Mouse (Mus musculus) thymus, adult 2 months (tissue): ENCODE measurements around the gene Slc9a1. TPM values are rescaled to one million over a fixed set of nuclear protein-coding genes. Genes with fewer than 3 reads are reported as not detected.
A peak's percentile ranks its signal among the peaks of the same experiment; 100 is the strongest.

Source experiments
- DNase-seq: peaks from one replicate; pipeline ENCODE4 v3.0.0; 2021
- H3K27ac ChIP-seq: fragments of 200-500 bp; 2 replicates; pipeline ENCODE4 v1.5.1; 2012; ENCODE audit warnings: low read length, control low read depth; ENCODE audit not compliant: control insufficient read depth, insufficient read depth
- H3K27me3 ChIP-seq: fragments of 200-500 bp; 2 replicates; pipeline ENCODE4 v1.6.1; 2012; ENCODE audit warnings: mild to moderate bottlenecking, low read length, moderate library complexity, mixed read lengths; ENCODE audit not compliant: control insufficient read depth, insufficient read depth
- H3K36me3 ChIP-seq: fragments of 200-500 bp; 2 replicates; pipeline ENCODE4 v1.6.1; 2012; ENCODE audit warnings: mild to moderate bottlenecking, low read length, moderate library complexity; ENCODE audit not compliant: control insufficient read depth, insufficient read depth
- H3K4me1 ChIP-seq: fragments of 200-500 bp; replicated peaks from 2 replicates; pipeline ENCODE4 v1.6.1; 2012; ENCODE audit warnings: low read length; ENCODE audit not compliant: control insufficient read depth, insufficient read depth
- H3K4me3 ChIP-seq: fragments of 200-500 bp; 2 replicates; pipeline ENCODE4 v1.5.1; 2012; ENCODE audit warnings: mild to moderate bottlenecking, low read length, control low read depth, moderate library complexity; ENCODE audit not compliant: control insufficient read depth, insufficient read depth
- CTCF ChIP-seq: fragments of 200-500 bp; IDR thresholded peaks from 2 replicates; pipeline ENCODE4 v1.5.1; 2012; ENCODE audit warnings: mild to moderate bottlenecking, control low read depth, low read length, moderate library complexity, borderline replicate concordance; ENCODE audit not compliant: control insufficient read depth, poor library complexity, insufficient read depth; ENCODE audit errors: extremely low read depth
- POLR2A ChIP-seq: fragments of 200-500 bp; IDR thresholded peaks from 2 replicates; pipeline ENCODE4 v1.6.1; 2012; ENCODE audit warnings: mild to moderate bottlenecking, low read length, control low read depth, moderate library complexity; ENCODE audit not compliant: control insufficient read depth, poor library complexity, insufficient read depth; ENCODE audit errors: extremely low read depth
- WGBS: fragments of 180-500 bp; shearing (Covaris S2); methylation state at CpG from one replicate; pipeline ENCODE4 v1.1.7; 2018; 5-methylcytosine and 5-hydroxymethylcytosine counted together
- polyA plus RNA-seq: library from polyadenylated mRNA; depleted of rRNA; stranded (reverse); fragments of >200 nt; gene quantifications from 2 replicates; pipeline ENCODE4 v1.2.3, GENCODE M21; 2012; rRNA removed

Slc9a1 gene
- polyA plus RNA-seq, 1 experiment: 77.9 TPM

DNA sequence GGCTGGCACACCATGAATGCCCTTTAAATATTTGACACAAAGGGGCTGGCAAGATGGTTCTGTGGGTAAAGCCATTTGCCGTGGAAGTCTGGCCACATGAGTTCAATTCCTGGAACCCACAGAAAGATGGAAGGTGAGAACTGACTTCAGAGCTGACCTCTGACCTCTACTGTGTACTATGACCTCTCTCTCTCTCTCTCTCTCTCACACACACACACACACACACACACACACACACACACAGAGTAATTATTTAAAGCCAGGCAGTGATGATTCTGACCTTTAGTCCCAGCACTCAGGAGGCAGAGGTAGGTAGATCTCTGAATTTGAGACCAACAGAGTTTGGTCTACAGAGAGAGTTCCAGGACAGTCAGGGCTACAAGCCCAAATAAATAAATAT, 90.5 kb downstream of the Slc9a1 start:
- Histone ChIP-seq H3K27ac (no peak overlapping the region), H3K4me1 (peaks cover 2% of the 10 kb centered on the region; the same call in 1 of the 2 replicates), H3K27me3 (no peaks in the 10 kb centered on the region), H3K36me3 (no peaks in the 10 kb centered on the region), H3K4me3 (no peak overlapping the region)
- TF ChIP-seq CTCF: no peak
- TF ChIP-seq POLR2A: no peak
- WGBS: 90% methylated on average over 1 of the region's 1 CpGs
- no peak for DNase-seq

- 87% methylated on average over 5 of the region's 5 CpGs for WGBS
- TF ChIP-seq POLR2A (no peak), CTCF (no peak)
- Histone ChIP-seq H3K36me3 (no peaks in the 10 kb centered on the region), H3K4me3 (no peak overlapping the region), H3K4me1 (peaks cover 2% of the 10 kb centered on the region; the same call in 1 of the 2 replicates), H3K27me3 (no peaks in the 10 kb centered on the region), H3K27ac (no peak overlapping the region)
- no peak for DNase-seq
Measured at GRCm38 (mm10) chr4:133460796-133461325, 91.4 kb downstream of the Slc9a1 start.

GRCm38 (mm10) chr4:133461362-133461761, 91.9 kb downstream of the Slc9a1 start:
- 91% methylated on average over 4 of the region's 4 CpGs for WGBS
- H3K27ac ChIP-seq: no peak overlapping the region
- TF ChIP-seq CTCF (no peak), POLR2A (no peak)

DNA sequence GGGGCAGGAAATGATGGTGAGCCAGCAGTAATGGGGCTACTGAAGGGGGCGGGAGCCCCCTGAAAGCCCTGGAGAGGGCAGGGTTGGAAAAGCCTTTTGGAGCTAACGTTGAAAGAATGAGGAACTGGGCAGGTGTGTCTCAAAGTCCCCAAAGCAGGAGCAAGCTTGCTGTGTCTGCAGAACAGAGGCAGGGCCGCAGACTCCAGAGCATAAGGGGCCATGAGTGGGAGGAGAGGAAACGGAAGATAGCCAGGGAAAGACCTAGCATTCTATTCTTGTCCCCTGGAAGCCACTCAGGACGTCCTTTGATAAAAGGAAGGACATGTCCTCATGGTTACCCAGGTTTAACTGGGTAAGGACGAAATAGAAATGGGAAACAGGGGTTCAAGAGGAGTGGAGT, 93.7 kb downstream of the Slc9a1 start:
- Histone ChIP-seq H3K4me1 (peaks cover 7% of the 10 kb centered on the region), H3K27ac (no peak overlapping the region), H3K27me3 (no peaks in the 10 kb centered on the region; the same call in 1 of the 2 replicates), H3K4me3 (no peak overlapping the region), H3K36me3 (no peaks in the 10 kb centered on the region)
- DNase-seq: no peak
- TF ChIP-seq POLR2A (no peak), CTCF (no peak)
- WGBS: 52% methylated on average over 6 of the region's 6 CpGs

More at GRCm38 (mm10) chr4:133461362-133461761, 91.9 kb downstream of the Slc9a1 start:
- Histone ChIP-seq H3K4me3 (no peak overlapping the region), H3K4me1 (peaks cover 2% of the 10 kb centered on the region; the same call in 1 of the 2 replicates), H3K36me3 (no peaks in the 10 kb centered on the region), H3K27me3 (no peaks in the 10 kb centered on the region)
- DNase-seq: no peak

DNA sequence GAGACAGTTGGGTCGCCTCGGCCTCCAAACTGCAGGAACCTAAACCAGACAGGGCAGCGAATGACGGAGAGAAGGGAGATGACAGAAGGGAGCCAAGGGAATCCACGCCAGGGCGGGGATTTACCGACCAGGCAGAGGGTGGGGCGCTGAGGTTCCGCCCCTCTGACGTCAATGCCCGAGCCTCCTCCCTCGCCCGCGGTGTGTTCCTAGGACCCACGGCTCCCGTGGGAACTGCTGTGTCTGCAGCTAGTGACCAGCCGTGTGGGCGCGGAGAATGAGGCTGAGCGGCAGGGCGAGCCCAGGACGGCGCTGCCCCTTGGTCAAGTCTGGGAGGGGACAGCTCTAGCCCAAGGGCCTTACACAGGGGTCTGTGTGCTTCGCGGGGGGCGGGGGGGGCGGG, 98.6 kb downstream of the Slc9a1 start:
- H3K27ac ChIP-seq: no peak overlapping the region
- H3K4me3 ChIP-seq: peak overlapping the region; percentile 39
- no peaks in the 10 kb centered on the region; the same call in 1 of the 2 replicates for H3K27me3 ChIP-seq
- DNase-seq: peak; percentile 59
- WGBS: 2% methylated on average over 27 of the region's 27 CpGs
- TF ChIP-seq POLR2A: no peak
- TF ChIP-seq CTCF: no peak
- H3K36me3 ChIP-seq: no peaks in the 10 kb centered on the region
- peaks cover 4% of the 10 kb centered on the region; the same call in 1 of the 2 replicates for H3K4me1 ChIP-seq

GRCm38 (mm10) chr4:133469122-133469521, 99.6 kb downstream of the Slc9a1 start:
- Histone ChIP-seq H3K36me3 (no peaks in the 10 kb centered on the region), H3K4me1 (peaks cover 4% of the 10 kb centered on the region; the same call in 1 of the 2 replicates), H3K27me3 (no peaks in the 10 kb centered on the region; the same call in 1 of the 2 replicates), H3K4me3 (no peak overlapping the region), H3K27ac (no peak overlapping the region)
- DNase-seq: no peak
- 63% methylated on average over 12 of the region's 12 CpGs for WGBS
- TF ChIP-seq POLR2A (no peak), CTCF (no peak)

GRCm38 (mm10) chr4:133471135-133471821, 101.8 kb downstream of the Slc9a1 start:
- Histone ChIP-seq H3K36me3 (no peaks in the 10 kb centered on the region), H3K4me1 (peaks cover 4% of the 10 kb centered on the region; the same call in 1 of the 2 replicates), H3K4me3 (no peak overlapping the region), H3K27me3 (no peaks in the 10 kb centered on the region; the same call in 1 of the 2 replicates), H3K27ac (no peak overlapping the region)
- 86% methylated on average over 7 of the region's 7 CpGs for WGBS
- no peak for TF ChIP-seq CTCF
- TF ChIP-seq POLR2A: no peak
- no peak for DNase-seq

Other genes starting within 250 kb of the Slc9a1 start
- gene Wasf2, start 239.2 kb upstream of the Slc9a1 start, polyA plus RNA-seq: 163 and 186 TPM in 2 replicates
- gene Cd164l2, start 157.6 kb upstream of the Slc9a1 start, polyA plus RNA-seq: 0.90 and 1.1 TPM in 2 replicates
- 0.15 TPM in 1 of 2 replicates, not detected in the other for gene Gpr3, start 157.2 kb upstream of the Slc9a1 start, polyA plus RNA-seq
- gene Map3k6, start 128.9 kb upstream of the Slc9a1 start, polyA plus RNA-seq: 2.8 and 4.6 TPM in 2 replicates
- 39.7 and 45.2 TPM in 2 replicates for gene Sytl1, start 106.6 kb upstream of the Slc9a1 start, polyA plus RNA-seq
- 134 and 143 TPM in 2 replicates for gene Tmem222, start 91.9 kb upstream of the Slc9a1 start, polyA plus RNA-seq
- 107 and 124 TPM in 2 replicates for gene Wdtc1, start 16.2 kb upstream of the Slc9a1 start, polyA plus RNA-seq
- gene Tent5b, start 110.4 kb downstream of the Slc9a1 start, polyA plus RNA-seq: 0.40 and 0.86 TPM in 2 replicates
- 0.75 and 1.5 TPM in 2 replicates for gene Trnp1, start 128.8 kb downstream of the Slc9a1 start, polyA plus RNA-seq
- gene Kdf1, start 149.3 kb downstream of the Slc9a1 start, polyA plus RNA-seq: 6.9 and 7.7 TPM in 2 replicates
- 51.9 and 61.3 TPM in 2 replicates for gene Nudc, start 176.3 kb downstream of the Slc9a1 start, polyA plus RNA-seq
- 2.4 TPM in 1 of 2 replicates, not detected in the other for gene Nr0b2, start 183.7 kb downstream of the Slc9a1 start, polyA plus RNA-seq
- gene Gpatch3, start 205.0 kb downstream of the Slc9a1 start, polyA plus RNA-seq: 7.9 and 9.5 TPM in 2 replicates
- 59.4 and 64.2 TPM in 2 replicates for gene Gpn2, start 214.7 kb downstream of the Slc9a1 start, polyA plus RNA-seq
- gene Sfn, start 232.5 kb downstream of the Slc9a1 start, polyA plus RNA-seq: 60.5 and 65.9 TPM in 2 replicates